Mouse (Mus musculus) stomach, postnatal 0 days (tissue): ENCODE results near the gene Gm17067. TPM values are rescaled to one million over a fixed set of nuclear protein-coding genes. Genes with fewer than 3 reads are reported as not detected.
"Not testable (repeated sequence)": the region's sequence is repeated elsewhere in the genome, so short reads cannot be mapped to it uniquely, and the experiment has no call there.

ENCODE experiments used
- ATAC-seq: fragments of 200-750 bp; cut with Nextera tagmentation; 2 replicates; pipeline ENCODE4 v1.8.0; 2017; ENCODE audit not compliant: low FRiP score, low TSS enrichment
- DNase-seq: peaks from one replicate; pipeline ENCODE4 v3.0.0-alpha.2; 2016; ENCODE audit warnings: low spot score
- H3K27ac ChIP-seq: fragments of 300-500 bp; sonication (generic); replicated peaks from 2 replicates; pipeline ENCODE4 v1.5.1; 2014; ENCODE audit warnings: mild to moderate bottlenecking, control low read depth
- H3K27me3 ChIP-seq: fragments of 300-500 bp; sonication (generic); 2 replicates; pipeline ENCODE4 v1.6.1; 2014; ENCODE audit warnings: low read length; ENCODE audit not compliant: control insufficient read depth, insufficient read depth
- H3K36me3 ChIP-seq: fragments of 300-500 bp; sonication (generic); 2 replicates; pipeline ENCODE4 v1.6.1; 2014; ENCODE audit warnings: low read length, mixed read lengths; ENCODE audit not compliant: control insufficient read depth, insufficient read depth
- H3K4me1 ChIP-seq: fragments of 300-500 bp; sonication (generic); replicated peaks from 2 replicates; pipeline ENCODE4 v1.6.1; 2014; ENCODE audit warnings: antibody characterized with exemption; ENCODE audit not compliant: control insufficient read depth, insufficient read depth
- H3K4me2 ChIP-seq: fragments of 300-500 bp; sonication (generic); replicated peaks from 2 replicates; pipeline ENCODE4 v1.6.1; 2014; ENCODE audit warnings: low read depth, mild to moderate bottlenecking, control low read depth, moderate library complexity
- H3K4me3 ChIP-seq: fragments of 300-500 bp; sonication (generic); 2 replicates; pipeline ENCODE4 v1.5.1; 2014; ENCODE audit warnings: low read depth, low read length, control low read depth
- H3K9ac ChIP-seq: fragments of 300-500 bp; sonication (generic); 2 replicates; pipeline ENCODE4 v1.6.1; 2014; ENCODE audit warnings: mild to moderate bottlenecking, low read length, control low read depth, mixed read lengths
- H3K9me3 ChIP-seq: fragments of 300-500 bp; sonication (generic); 2 replicates; pipeline ENCODE4 v1.6.1; 2016; ENCODE audit warnings: low read length; ENCODE audit not compliant: control insufficient read depth
- CTCF ChIP-seq: IDR thresholded peaks from 2 replicates; pipeline ENCODE4 v1.5.1; 2016; ENCODE audit warnings: antibody characterized with exemption, low read depth, mild to moderate bottlenecking, moderate library complexity
- EP300 ChIP-seq: optimal IDR thresholded peaks from 2 replicates; pipeline ENCODE3; 2016; ENCODE audit warnings: antibody characterized with exemption
- WGBS: fragments of 180-500 bp; shearing (Covaris S2); extraction: QIAGEN DNeasy Blood & Tissue Kit; methylation state at CpG from one replicate; pipeline ENCODE4 v1.1.7; 2014; 5-methylcytosine and 5-hydroxymethylcytosine counted together
- polyA plus RNA-seq: library from polyadenylated mRNA; unstranded; fragments of >200 nt; fragmentation: Nextera tagmentation; extraction: Ambion mirVana; gene quantifications from 2 replicates; pipeline ENCODE4 v1.2.1, GENCODE M21; 2015

The Gm17067 gene
- not detected in 2 replicates for polyA plus RNA-seq

DNA sequence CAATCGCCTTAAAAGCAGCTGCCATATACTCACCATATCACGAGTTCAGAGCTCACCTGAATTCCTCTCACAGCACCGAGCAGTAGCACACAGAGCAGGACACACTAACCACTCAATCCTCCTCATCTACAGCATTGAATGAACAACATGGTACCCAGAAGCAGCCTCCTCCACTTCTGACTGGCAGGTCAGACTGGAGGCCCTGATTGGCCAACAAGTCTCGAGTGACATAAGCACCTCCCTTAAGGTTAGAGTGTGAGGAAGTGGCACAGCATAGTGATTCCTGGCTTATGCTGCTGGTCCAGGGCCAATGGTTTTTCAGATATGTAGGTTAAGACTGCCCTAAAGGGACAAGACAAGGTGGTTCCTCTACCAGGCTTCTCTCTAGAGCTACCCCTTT, at the start of gene Gm17067:
Gene Gm17067 (minus strand): TSS at position 101 of the 400 bp plus-strand sequence.
- 82% methylated on average over 4 of the region's 4 CpGs for WGBS
- not testable (repeated sequence) for H3K9me3 ChIP-seq, ATAC-seq, H3K9ac ChIP-seq, H3K4me3 ChIP-seq, H3K27ac ChIP-seq, H3K4me2 ChIP-seq, DNase-seq, H3K4me1 ChIP-seq, H3K36me3 ChIP-seq, H3K27me3 ChIP-seq

DNA sequence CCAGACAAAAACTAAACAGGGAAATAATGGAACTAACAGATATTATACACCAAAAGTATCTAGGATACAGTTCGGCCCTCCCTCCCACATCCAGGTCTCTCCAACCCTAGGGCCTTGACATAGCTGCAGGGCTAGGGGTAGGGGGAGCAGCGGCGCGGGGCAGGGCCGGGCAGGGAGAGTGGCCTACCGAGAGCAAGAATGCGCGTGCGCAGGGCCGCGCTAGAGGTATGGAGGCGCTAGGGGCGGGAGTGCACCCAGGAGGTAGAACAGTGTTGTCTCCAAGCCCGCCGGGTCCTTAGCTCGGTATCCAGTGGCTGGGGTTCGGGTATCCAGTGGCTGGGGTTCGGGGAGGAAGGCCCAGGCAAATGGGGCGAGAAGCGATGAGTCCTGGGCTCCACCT, 23.0 kb upstream of the Gm17067 start:
- ATAC-seq (no peak), DNase-seq (no peak)
- H3K27ac ChIP-seq = no peak overlapping the region
- 56% methylated on average over 20 of the region's 20 CpGs for whole genome bisulfite sequencing
- H3K4me1 ChIP-seq = no peaks in the 10 kb centered on the region
- no peak overlapping the region for H3K4me2 ChIP-seq
- H3K36me3 ChIP-seq = no peaks in the 10 kb centered on the region
- no peak overlapping the region for H3K4me3 ChIP-seq
- no peak overlapping the region for H3K9ac ChIP-seq
- H3K9me3 ChIP-seq = no peaks in the 10 kb centered on the region
- TF ChIP-seq CTCF = no peak
- TF ChIP-seq EP300 = no peak
- no peaks in the 10 kb centered on the region for H3K27me3 ChIP-seq

DNA sequence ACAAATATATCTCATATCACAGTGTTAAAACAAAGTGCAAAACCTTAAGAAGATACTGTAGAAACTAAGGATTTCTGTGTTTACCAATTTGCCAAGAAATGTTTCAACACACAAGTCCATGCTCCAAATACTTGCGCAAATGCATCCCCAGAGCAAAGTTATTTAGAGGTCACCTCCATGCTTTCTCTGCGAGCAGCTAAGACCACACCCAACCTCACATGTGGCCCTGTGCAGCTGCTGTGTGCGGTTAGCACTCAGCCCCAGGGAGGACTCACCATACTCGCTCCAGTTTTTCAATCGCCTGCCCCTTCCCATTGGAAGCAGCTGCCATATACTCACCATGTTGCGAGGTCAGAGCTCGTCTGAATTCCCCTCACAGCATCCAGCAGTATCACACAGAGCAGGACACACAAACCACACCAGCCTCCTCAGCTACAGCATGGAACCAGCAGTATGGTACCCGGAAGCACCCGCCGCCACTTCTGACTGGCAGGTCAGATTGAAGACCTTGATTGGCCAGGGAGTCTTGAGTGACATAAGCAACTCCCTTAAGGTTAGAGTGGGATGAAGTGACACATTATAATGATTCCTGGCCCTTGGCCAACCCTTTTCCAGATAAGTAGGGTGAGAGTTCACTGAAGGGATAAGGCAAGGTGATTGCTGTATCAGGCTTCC, 11.9 kb upstream of the Gm17067 start:
- Histone ChIP-seq H3K27me3 (no peaks in the 10 kb centered on the region), H3K9ac (no peak overlapping the region), H3K4me1 (no peaks in the 10 kb centered on the region), H3K4me2 (no peak overlapping the region), H3K9me3 (no peaks in the 10 kb centered on the region), H3K4me3 (no peak overlapping the region), H3K36me3 (no peaks in the 10 kb centered on the region), H3K27ac (no peak overlapping the region)
- 85% methylated on average over 10 of the region's 10 CpGs for whole genome bisulfite sequencing
- DNase-seq (no peak), ATAC-seq (no peak)
- TF ChIP-seq CTCF = no peak
- no peak for TF ChIP-seq EP300

DNA sequence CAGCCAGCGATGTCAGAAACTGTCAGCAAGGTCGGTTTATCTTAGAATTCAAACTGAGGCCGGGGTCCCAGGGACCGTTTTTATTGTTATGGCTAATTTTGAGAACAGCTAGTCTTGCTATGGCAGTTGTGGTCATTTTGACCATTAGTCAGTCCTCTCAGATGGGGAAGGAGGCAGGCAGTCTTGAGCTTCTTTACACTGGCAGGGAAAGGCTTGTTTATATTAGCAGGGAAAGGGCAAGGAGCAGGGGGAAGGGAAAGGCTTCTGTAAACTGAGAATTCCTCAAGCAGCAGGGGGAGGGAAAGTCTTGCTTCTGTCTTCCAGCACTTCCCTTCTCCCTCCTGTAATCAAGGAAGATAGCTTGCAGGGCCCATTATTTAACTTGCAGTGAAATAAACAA, 33.6 kb downstream of the Gm17067 start:
- DNase-seq (peak; percentile 15), ATAC-seq (peak; percentile 61; the same call in 1 of the 2 replicates)
- WGBS = under 1% methylated on average over 4 of the region's 4 CpGs
- not testable (repeated sequence) for H3K4me1 ChIP-seq, H3K9me3 ChIP-seq, H3K27ac ChIP-seq, H3K27me3 ChIP-seq, H3K36me3 ChIP-seq
- Histone ChIP-seq H3K9ac (peak overlapping the region; percentile 58; the same call in 1 of the 2 replicates), H3K4me3 (peak overlapping the region; percentile 46), H3K4me2 (peak overlapping the region; percentile 59)

DNA sequence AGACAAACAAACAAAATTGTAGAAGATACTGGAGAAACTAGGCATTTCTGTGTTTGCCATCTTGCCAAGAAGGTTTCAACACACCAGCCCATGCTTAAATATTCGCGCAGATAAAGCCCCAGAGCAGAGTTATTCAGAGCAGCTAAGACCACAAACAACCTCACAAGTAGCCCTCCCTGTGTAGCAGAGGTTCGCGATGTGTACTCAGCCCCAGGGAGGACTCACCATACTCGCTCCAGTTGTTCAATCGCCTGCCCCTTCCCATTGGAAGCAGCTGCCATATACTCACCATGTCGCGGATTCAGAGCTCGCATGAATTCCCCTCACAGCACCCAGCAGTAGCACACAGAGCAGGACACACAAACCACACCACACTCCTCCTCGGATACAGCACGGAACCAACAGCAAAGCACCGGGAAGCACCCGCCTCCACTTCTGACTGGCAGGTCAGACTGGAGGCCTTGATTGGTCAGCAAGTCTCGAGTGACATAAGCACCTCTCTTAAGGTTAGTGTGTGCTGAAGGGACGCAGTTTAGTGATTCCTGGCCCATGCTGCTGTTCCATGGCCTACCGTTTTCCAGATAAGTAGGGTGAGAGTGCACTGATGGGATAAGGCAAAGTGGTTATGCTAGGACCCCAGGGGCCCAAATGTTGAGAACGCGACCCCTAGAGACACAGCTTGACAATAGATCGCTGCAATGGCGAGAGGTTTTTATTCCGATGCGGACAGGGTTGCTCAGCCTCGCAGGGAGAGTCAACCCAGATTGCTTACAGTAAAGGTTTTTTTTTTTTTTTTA, 34.3 kb downstream of the Gm17067 start, which contains the start of gene Zfp975:
Gene Zfp975 (minus strand): TSS at position 381 of the 797 bp plus-strand sequence.
- H3K27me3 ChIP-seq = not testable (repeated sequence)

DNA sequence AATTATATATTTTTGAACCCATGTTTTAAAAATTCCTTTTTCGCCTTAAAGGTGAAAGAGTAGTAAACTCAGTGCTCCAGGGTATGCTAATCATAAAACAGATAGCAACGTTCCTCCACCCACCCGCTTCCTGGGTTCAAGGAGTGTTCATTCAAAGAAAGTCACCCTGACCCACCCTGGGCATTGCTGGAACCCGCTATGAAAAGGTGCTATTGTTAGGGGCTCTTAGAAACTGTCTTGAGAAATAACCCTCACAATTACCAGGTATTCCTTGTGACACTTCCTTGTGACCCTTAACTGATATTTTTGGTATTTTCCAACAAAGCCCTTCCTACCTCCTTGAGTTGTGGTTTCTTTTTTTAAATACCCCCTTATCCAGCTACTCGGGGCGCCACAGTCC, 46.7 kb downstream of the Gm17067 start:
- not testable (repeated sequence) for H3K4me2 ChIP-seq, H3K36me3 ChIP-seq, ATAC-seq, H3K4me1 ChIP-seq, H3K27ac ChIP-seq, H3K27me3 ChIP-seq, DNase-seq, H3K9ac ChIP-seq, H3K4me3 ChIP-seq, H3K9me3 ChIP-seq
- 89% methylated on average over 6 of the region's 6 CpGs for WGBS

More for the DNA sequence above, 34.3 kb downstream of the Gm17067 start, which contains the start of gene Zfp975:
- peak; percentile 20; the same call in 1 of the 2 replicates for TF ChIP-seq CTCF
- H3K36me3 ChIP-seq, H3K9me3 ChIP-seq, H3K4me1 ChIP-seq: not testable (repeated sequence)
- Histone ChIP-seq H3K4me2 (peak within 1 kb of the TSS; percentile 59), H3K9ac (peak within 1 kb of the TSS; percentile 58), H3K27ac (peak within 1 kb of the TSS; percentile 64), H3K4me3 (peak within 1 kb of the TSS; percentile 46)
- ATAC-seq (peak; percentile 99), DNase-seq (peak; percentile 79)
- WGBS = under 1% methylated on average over 23 of the region's 23 CpGs

DNA sequence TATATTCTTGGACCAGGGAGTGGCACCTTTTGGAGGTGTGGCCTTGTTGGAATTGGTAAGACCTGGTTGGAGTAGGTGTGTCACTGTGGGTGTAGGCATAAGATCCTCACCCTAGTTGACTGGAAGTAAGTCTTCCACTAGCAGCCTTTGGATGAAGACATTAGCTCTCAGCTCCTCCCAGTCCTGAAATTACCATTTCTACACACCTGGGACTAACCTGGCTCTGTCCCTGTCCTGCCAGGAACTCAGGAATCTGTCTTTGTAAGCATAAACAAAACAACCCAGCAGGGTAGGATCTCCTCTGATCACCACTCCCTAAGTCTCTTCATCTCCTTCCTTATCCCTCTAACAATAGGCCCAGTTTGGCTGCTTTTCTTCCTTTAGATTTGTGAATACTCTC, 47.2 kb downstream of the Gm17067 start:
- H3K9me3 ChIP-seq, H3K4me3 ChIP-seq, H3K9ac ChIP-seq, DNase-seq, H3K4me2 ChIP-seq, H3K36me3 ChIP-seq, H3K4me1 ChIP-seq, ATAC-seq, H3K27ac ChIP-seq, H3K27me3 ChIP-seq: not testable (repeated sequence)
